Mouse (Mus musculus) E14TG2a.4 (cell line): ENCODE measurements at regions not wholly inside any gene's neighbourhood (a gene's known extent, or its start where the extent isn't known, plus 50 kb on each side); places are given as distances from the start of the nearest gene placed in this dataset.

ENCODE experiments used
- CTCF ChIP-seq: conservative IDR thresholded peaks from 2 replicates; pipeline ENCODE4 v1.5.1; 2014; ENCODE audit warnings: low read length
- NANOG ChIP-seq: IDR thresholded peaks from 2 replicates; pipeline ENCODE4 v1.6.1; 2014; ENCODE audit warnings: borderline replicate concordance, low read length, mixed read lengths
- POU5F1 ChIP-seq: IDR thresholded peaks from 2 replicates; pipeline ENCODE4 v1.6.1; 2014; ENCODE audit warnings: low read length, borderline replicate concordance

DNA sequence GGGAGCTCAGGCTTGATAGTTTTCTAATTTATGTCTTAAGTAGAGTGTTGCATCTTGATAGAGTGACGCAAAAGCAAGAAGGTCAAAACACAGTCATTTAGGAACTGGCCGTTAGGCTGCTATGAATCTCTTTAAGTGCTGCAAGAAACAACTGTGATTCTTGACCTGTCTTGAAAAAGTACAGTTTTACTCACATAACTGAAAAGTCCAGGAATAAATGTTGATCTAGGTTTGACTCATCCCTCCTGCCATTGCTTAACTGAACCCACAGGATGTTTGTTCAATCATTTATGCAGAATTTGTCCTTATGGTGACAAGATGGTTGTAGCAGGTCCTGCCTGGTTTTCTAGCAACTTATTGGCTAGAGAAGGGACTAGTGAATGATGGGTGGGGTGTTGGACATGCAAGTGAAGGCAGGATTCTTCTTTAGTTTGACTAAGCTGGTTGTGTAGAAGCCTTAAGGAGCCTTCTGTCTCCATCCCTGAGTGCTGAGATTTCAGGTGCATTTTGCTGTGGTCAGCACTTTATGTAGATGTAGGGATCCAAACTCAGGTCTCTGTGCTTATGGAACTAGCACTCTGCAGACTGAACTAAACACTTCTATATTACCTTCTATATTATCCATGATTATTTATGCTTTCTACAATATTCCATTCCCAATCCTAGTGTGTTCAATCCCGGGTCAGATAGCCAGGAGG lies 782.7 kb upstream of the Lrrc6 start:
- TF ChIP-seq CTCF (no peak), NANOG (no peak), POU5F1 (no peak)
